ENCODE assay signal across 8 mouse cellular contexts in genomic region chr2:119787206-119787883, GRCm38 (mm10). TPM values are rescaled to one million over a fixed set of nuclear protein-coding genes. Genes with fewer than 3 reads are reported as not detected.
DNase-seq lines count a peak whose midpoint lies in the region; ATAC-seq lines count a peak whose summit lies in the region.

Gene Rpap1, minus strand, starts transcription at chr2:119787537.

- ATAC-seq in intestine, embryonic 15.5 days, result peak; percentile 97
- ATAC-seq in midbrain, embryonic 11.5 days (ENCODE audit: low FRiP score), result peak; percentile 96

- intact Hi-C loops in left cerebral cortex, postnatal 4 days (cut with DNase I), result no loop called here

- peak within 1 kb of the TSS; percentile 73 for H3K27ac ChIP-seq in intestine, embryonic 15.5 days
- H3K27ac ChIP-seq in midbrain, embryonic 11.5 days (ENCODE audit: low read depth, low read length), result peak within 1 kb of the TSS; percentile 64

- WGBS in intestine, embryonic 15.5 days, result under 1% methylated on average over 44 of the region's 44 CpGs
- under 1% methylated on average over 44 of the region's 44 CpGs for WGBS in midbrain, embryonic 11.5 days

- peak within 1 kb of the TSS; percentile 63 for H3K4me3 ChIP-seq in intestine, embryonic 15.5 days (replicated peaks)
- H3K4me3 ChIP-seq in midbrain, embryonic 11.5 days (ENCODE audit: low read depth, low read length), result peak within 1 kb of the TSS; percentile 68

- DNase-seq in left cerebral cortex, adult 18-20 months (ENCODE audit: low spot score in 2 of 2), result peak; percentile 81 to 89
- DNase-seq in left cerebral cortex, adult 11 months (ENCODE audit: low spot score), result no peak
- peak; percentile 65 for DNase-seq in embryo, embryonic 11.5 days (ENCODE audit: low read depth, low spot score)
- peak; percentile 74 to 87 for DNase-seq in gastrocnemius, postnatal 4 days (ENCODE audit: low spot score in 2 of 2)
- peak; percentile 87 for DNase-seq in left cerebral cortex, postnatal 4 days
- peak; percentile 98 for DNase-seq in midbrain, embryonic 11.5 days (ENCODE audit: low spot score, missing footprints)
- peak; percentile 86 for DNase-seq in right cerebral cortex, postnatal 4 days

- H3K9me3 ChIP-seq in intestine, embryonic 15.5 days, result no peaks in the 10 kb centered on the region
- no peaks in the 10 kb centered on the region for H3K9me3 ChIP-seq in midbrain, embryonic 11.5 days (ENCODE audit: control insufficient read depth, low read length)

- H3K36me3 ChIP-seq in intestine, embryonic 15.5 days, result no peaks in the 10 kb centered on the region
- peaks cover under 1% of the 10 kb centered on the region; the same call in 1 of the 2 replicates for H3K36me3 ChIP-seq in midbrain, embryonic 11.5 days (ENCODE audit: control insufficient read depth, insufficient read depth, low read length)

- H3K4me2 ChIP-seq in intestine, embryonic 15.5 days (replicated peaks), result peak within 1 kb of the TSS; percentile 86
- peak within 1 kb of the TSS; percentile 76 for H3K4me2 ChIP-seq in midbrain, embryonic 11.5 days

- H3K4me1 ChIP-seq in intestine, embryonic 15.5 days (replicated peaks), result peaks cover 3% of the 10 kb centered on the region; the same call in 1 of the 2 replicates
- peaks cover 8% of the 10 kb centered on the region for H3K4me1 ChIP-seq in midbrain, embryonic 11.5 days (ENCODE audit: control insufficient read depth, insufficient read depth, low read length)

- peak within 1 kb of the TSS; percentile 59 for H3K9ac ChIP-seq in intestine, embryonic 15.5 days
- H3K9ac ChIP-seq in midbrain, embryonic 11.5 days (ENCODE audit: low read length), result peak within 1 kb of the TSS; percentile 80

- H3K27me3 ChIP-seq in intestine, embryonic 15.5 days (replicated peaks), result no peaks in the 10 kb centered on the region
- no peaks in the 10 kb centered on the region for H3K27me3 ChIP-seq in midbrain, embryonic 11.5 days (ENCODE audit: control insufficient read depth, insufficient read depth, low read length)

RNA-seq across cellular contexts. Expression of gene Rpap1, which starts in this region (rescaled TPM):
- 10 to 100 TPM; 17.8 to 20.5 TPM for total RNA-seq in left cerebral cortex, adult 18-20 months (2021)
- 10 to 100 TPM; 18.3 to 19.9 TPM for total RNA-seq in gastrocnemius, postnatal 4 days (2021)
- polyA plus RNA-seq in intestine, embryonic 15.5 days (2015; fragmentation: Nextera tagmentation; extraction: Ambion mirVana), result 24.2 and 24.8 TPM in 2 replicates
- total RNA-seq in left cerebral cortex, postnatal 4 days (2021), result 10 to 100 TPM; 17.6 to 18.4 TPM
- polyA plus RNA-seq in midbrain, embryonic 11.5 days (2014; fragmentation: Nextera tagmentation; extraction: Ambion mirVana), result 18.2 and 22.8 TPM in 2 replicates
